Mouse (Mus musculus) thymus, adult 2 months (tissue): ENCODE results near the gene Napsa.

ENCODE experiments used
- CTCF ChIP-seq: fragments of 200-500 bp; IDR thresholded peaks from 2 replicates; pipeline ENCODE4 v1.5.1; 2012; ENCODE audit warnings: mild to moderate bottlenecking, control low read depth, low read length, moderate library complexity, borderline replicate concordance; ENCODE audit not compliant: control insufficient read depth, poor library complexity, insufficient read depth; ENCODE audit errors: extremely low read depth
- POLR2A ChIP-seq: fragments of 200-500 bp; IDR thresholded peaks from 2 replicates; pipeline ENCODE4 v1.6.1; 2012; ENCODE audit warnings: mild to moderate bottlenecking, low read length, control low read depth, moderate library complexity; ENCODE audit not compliant: control insufficient read depth, poor library complexity, insufficient read depth; ENCODE audit errors: extremely low read depth

DNA sequence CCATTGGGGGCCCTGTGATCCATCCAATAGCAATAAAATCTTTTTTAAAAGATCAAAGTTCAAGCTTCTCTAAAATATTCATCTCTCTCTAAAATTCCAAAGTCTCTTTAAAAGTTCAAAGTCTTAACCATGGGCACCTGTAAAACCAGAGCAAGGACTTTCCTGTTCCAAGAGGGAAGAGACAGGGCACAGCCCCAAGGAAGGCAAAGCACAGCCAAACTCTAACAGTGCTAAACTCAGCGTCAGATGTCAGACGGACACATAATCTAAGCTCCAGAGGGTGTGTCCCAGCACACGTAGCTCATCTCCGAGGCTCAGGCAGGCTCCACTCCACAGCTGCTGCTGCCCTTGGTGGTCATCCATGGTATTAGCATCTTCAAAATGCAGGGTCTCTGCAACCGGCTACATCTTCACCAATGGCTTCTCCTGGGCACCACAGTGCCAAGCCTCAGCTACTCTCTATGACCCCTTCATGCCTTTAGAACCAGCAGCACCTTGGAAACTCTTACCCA lies 4.2 kb downstream of the Napsa start:
- TF ChIP-seq CTCF (no peak), POLR2A (no peak)
